Mouse (Mus musculus): Measurements from ENCODE around the gene Gtf2h3.
"Not testable (repeated sequence)": the region's sequence is repeated elsewhere in the genome, so short reads cannot be mapped to it uniquely, and the experiment has no call there.

Gtf2h3 gene

GRCm38 (mm10) chr5:124575467-124575866 lies 3.5 kb upstream of the Gtf2h3 start:
- DNase-seq (ENCODE audit: low read depth) = no peak

GRCm38 (mm10) chr5:124582515-124582914 lies 3.6 kb downstream of the Gtf2h3 start:
- DNase-seq (ENCODE audit: low read depth) = no peak

- DNase-seq (ENCODE audit: low read depth) = no peak
Measured at GRCm38 (mm10) chr5:124592768-124593167, 13.8 kb downstream of the Gtf2h3 start.

GRCm38 (mm10) chr5:124598224-124599174 lies 19.6 kb downstream of the Gtf2h3 start:
- DNase-seq (ENCODE audit: low read depth) = peak; percentile 94

GRCm38 (mm10) chr5:124599726-124600125 lies 20.8 kb downstream of the Gtf2h3 start:
- not testable (repeated sequence) for DNase-seq (ENCODE audit: low read depth)

- DNase-seq (ENCODE audit: low read depth) = peak; percentile 33
Measured at GRCm38 (mm10) chr5:124602349-124602748, 23.4 kb downstream of the Gtf2h3 start.

- no peak for DNase-seq (ENCODE audit: low read depth)
Measured at GRCm38 (mm10) chr5:124604296-124604695, 25.4 kb downstream of the Gtf2h3 start.

- DNase-seq (ENCODE audit: low read depth) = no peak
Measured at GRCm38 (mm10) chr5:124605041-124605622, 26.2 kb downstream of the Gtf2h3 start.

- DNase-seq (ENCODE audit: low read depth) = no peak
Measured at GRCm38 (mm10) chr5:124610965-124611364, 32.0 kb downstream of the Gtf2h3 start.

GRCm38 (mm10) chr5:124614709-124615108 lies 35.8 kb downstream of the Gtf2h3 start:
- DNase-seq (ENCODE audit: low read depth) = no peak

- no peak for DNase-seq (ENCODE audit: low read depth)
Measured at GRCm38 (mm10) chr5:124618711-124619110, 39.8 kb downstream of the Gtf2h3 start.

- DNase-seq (ENCODE audit: low read depth) = no peak
Measured at GRCm38 (mm10) chr5:124621362-124621761, 42.4 kb downstream of the Gtf2h3 start.

GRCm38 (mm10) chr5:124622890-124623289 lies 44.0 kb downstream of the Gtf2h3 start:
- DNase-seq (ENCODE audit: low read depth) = no peak

GRCm38 (mm10) chr5:124624291-124624690 lies 45.4 kb downstream of the Gtf2h3 start:
- DNase-seq (ENCODE audit: low read depth) = no peak

- DNase-seq (ENCODE audit: low read depth) = peak; percentile 75
Measured at GRCm38 (mm10) chr5:124628448-124629363, 49.8 kb downstream of the Gtf2h3 start, which contains the start of gene Atp6v0a2. Atp6v0a2 (plus strand) TSS chr5:124628576.

- DNase-seq (ENCODE audit: low read depth) = no peak
Measured at GRCm38 (mm10) chr5:124629641-124630040, 50.7 kb downstream of the Gtf2h3 start.

GRCm38 (mm10) chr5:124631685-124632084 lies 52.7 kb downstream of the Gtf2h3 start:
- no peak for DNase-seq (ENCODE audit: low read depth)

- no peak for DNase-seq (ENCODE audit: low read depth)
Measured at GRCm38 (mm10) chr5:124632461-124632860, 53.5 kb downstream of the Gtf2h3 start.

- DNase-seq (ENCODE audit: low read depth) = no peak
Measured at GRCm38 (mm10) chr5:124633425-124633824, 54.5 kb downstream of the Gtf2h3 start.

GRCm38 (mm10) chr5:124635068-124635467 lies 56.1 kb downstream of the Gtf2h3 start:
- not testable (repeated sequence) for DNase-seq (ENCODE audit: low read depth)

GRCm38 (mm10) chr5:124636139-124636538 lies 57.2 kb downstream of the Gtf2h3 start:
- no peak for DNase-seq (ENCODE audit: low read depth)

- no peak for DNase-seq (ENCODE audit: low read depth)
Measured at GRCm38 (mm10) chr5:124636694-124637093, 57.8 kb downstream of the Gtf2h3 start.

Measured in fibroblast of lung, adult 2 months (primary cell).